Mouse (Mus musculus) kidney, embryonic 16.5 days (tissue): ENCODE data around the gene Gna11. TPM values are rescaled to one million over a fixed set of nuclear protein-coding genes. Genes with fewer than 3 reads are reported as not detected.

Experiments
- ATAC-seq: fragments of 200-750 bp; cut with Nextera tagmentation; 2 replicates; pipeline ENCODE4 v1.8.0; 2017; ENCODE audit warnings: moderate TSS enrichment; ENCODE audit not compliant: low FRiP score, low TSS enrichment
- H3K27ac ChIP-seq: fragments of 300-500 bp; sonication (generic); 2 replicates; pipeline ENCODE4 v1.5.1; 2014; ENCODE audit warnings: low read length
- H3K27me3 ChIP-seq: fragments of 300-500 bp; sonication (generic); 2 replicates; pipeline ENCODE4 v1.6.1; 2014; ENCODE audit warnings: low read length, control low read depth, mixed read lengths; ENCODE audit not compliant: insufficient read depth
- H3K36me3 ChIP-seq: fragments of 300-500 bp; sonication (generic); 2 replicates; pipeline ENCODE4 v1.6.1; 2014; ENCODE audit warnings: low read length, control low read depth, mixed read lengths; ENCODE audit not compliant: insufficient read depth
- H3K4me1 ChIP-seq: fragments of 300-500 bp; sonication (generic); 2 replicates; pipeline ENCODE4 v1.6.1; 2014; ENCODE audit warnings: low read length, control low read depth, mixed read lengths; ENCODE audit not compliant: insufficient read depth
- H3K4me2 ChIP-seq: fragments of 300-500 bp; sonication (generic); replicated peaks from 2 replicates; pipeline ENCODE4 v1.6.1; 2014; ENCODE audit warnings: low read depth, low read length
- H3K4me3 ChIP-seq: fragments of 300-500 bp; sonication (generic); 2 replicates; pipeline ENCODE4 v1.5.1; 2014; ENCODE audit warnings: mild to moderate bottlenecking, low read length
- H3K9ac ChIP-seq: fragments of 300-500 bp; sonication (generic); replicated peaks from 2 replicates; pipeline ENCODE4 v1.6.1; 2014; ENCODE audit warnings: low read length
- H3K9me3 ChIP-seq: fragments of 300-500 bp; sonication (generic); 2 replicates; pipeline ENCODE4 v1.6.1; 2016; ENCODE audit warnings: low read length, control low read depth
- WGBS: fragments of 180-500 bp; shearing (Covaris S2); extraction: QIAGEN DNeasy Blood & Tissue Kit; methylation state at CpG from one replicate; pipeline ENCODE4 v1.1.7; 2014; 5-methylcytosine and 5-hydroxymethylcytosine counted together
- polyA plus RNA-seq: library from polyadenylated mRNA; unstranded; fragments of >200 nt; fragmentation: Nextera tagmentation; extraction: Ambion mirVana; gene quantifications from 2 replicates; pipeline ENCODE4 v1.2.1, GENCODE M21; 2015

Gene Gna11
- polyA plus RNA-seq, 1 experiment from 2014 or later: 92.3 TPM

DNA sequence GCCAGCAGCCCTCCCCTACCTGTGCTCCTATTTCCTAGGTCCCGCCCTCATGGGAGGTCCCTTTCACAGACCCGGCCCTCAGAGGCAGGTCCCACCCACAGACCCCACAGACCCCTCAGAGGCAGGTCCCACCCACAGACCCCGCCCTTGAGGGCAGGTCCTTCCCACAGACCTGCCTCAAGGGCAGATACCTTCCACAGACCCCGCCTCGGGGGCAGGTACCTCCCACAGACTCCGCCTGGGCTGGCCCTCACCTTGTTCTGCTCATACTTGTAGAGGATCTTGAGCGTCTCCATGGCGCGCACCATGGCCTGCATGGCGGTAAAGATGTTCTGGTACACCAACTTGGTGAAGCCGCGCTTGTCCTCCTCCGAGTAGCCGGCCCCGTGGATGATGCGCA is 10.2 kb downstream of the Gna11 start:
- ATAC-seq: peak; percentile 58; the same call in 1 of the 2 replicates
- Histone ChIP-seq H3K27me3 (no peaks in the 10 kb centered on the region), H3K27ac (no peak overlapping the region), H3K4me3 (no peak overlapping the region), H3K4me2 (no peak overlapping the region), H3K4me1 (no peaks in the 10 kb centered on the region), H3K9me3 (no peaks in the 10 kb centered on the region), H3K36me3 (peaks cover 36% of the 10 kb centered on the region), H3K9ac (no peak overlapping the region)
- WGBS: 61% methylated on average over 16 of the region's 16 CpGs

DNA sequence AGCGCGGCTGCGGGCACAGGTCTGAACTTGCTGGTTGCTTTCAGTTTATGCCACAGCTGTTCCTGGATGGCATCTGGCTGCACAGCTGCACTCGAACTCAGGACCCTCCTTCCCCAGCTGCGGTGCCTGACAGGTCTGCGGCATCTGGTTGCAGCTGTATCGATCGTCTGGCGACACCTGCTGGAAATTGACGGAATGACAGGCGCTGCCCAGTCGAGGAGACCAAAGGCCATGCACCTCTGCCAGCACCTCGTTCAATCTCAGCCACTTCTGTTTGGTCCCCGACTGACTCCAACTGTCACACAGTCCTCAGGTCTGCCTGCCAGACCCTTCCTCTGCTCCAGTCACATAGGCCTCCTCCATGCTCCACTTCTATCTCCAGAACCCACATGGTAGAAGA is 18.2 kb downstream of the Gna11 start:
- 11% methylated on average over 14 of the region's 14 CpGs for whole genome bisulfite sequencing
- peak; percentile 73 for ATAC-seq

GRCm38 (mm10) chr10:81525017-81525694 is 19.8 kb downstream of the Gna11 start:
- H3K4me2 ChIP-seq: no peak overlapping the region
- no peak overlapping the region for H3K27ac ChIP-seq
- 58% methylated on average over 12 of the region's 13 CpGs for WGBS
- H3K9ac ChIP-seq: no peak overlapping the region
- H3K27me3 ChIP-seq: no peaks in the 10 kb centered on the region
- H3K4me3 ChIP-seq: no peak overlapping the region
- H3K9me3 ChIP-seq: no peaks in the 10 kb centered on the region
- H3K4me1 ChIP-seq: peaks cover 3% of the 10 kb centered on the region; the same call in 1 of the 2 replicates
- peaks cover 15% of the 10 kb centered on the region for H3K36me3 ChIP-seq
- no peak for ATAC-seq

More for the DNA sequence above, 18.2 kb downstream of the Gna11 start:
- peaks cover 3% of the 10 kb centered on the region; the same call in 1 of the 2 replicates for H3K4me1 ChIP-seq
- H3K36me3 ChIP-seq: peaks cover 31% of the 10 kb centered on the region
- no peak overlapping the region for H3K27ac ChIP-seq
- H3K9ac ChIP-seq: no peak overlapping the region
- H3K4me2 ChIP-seq: no peak overlapping the region
- H3K27me3 ChIP-seq: no peaks in the 10 kb centered on the region
- no peaks in the 10 kb centered on the region for H3K9me3 ChIP-seq
- H3K4me3 ChIP-seq: no peak overlapping the region

GRCm38 (mm10) chr10:81524051-81524605 is 20.9 kb downstream of the Gna11 start, which contains the start of gene Gna15:
Gna15 (minus strand) TSS chr10:81524225.
- 23% methylated on average over 9 of the region's 9 CpGs for WGBS
- Histone ChIP-seq H3K9me3 (no peaks in the 10 kb centered on the region), H3K4me3 (peak within 1 kb of the TSS; percentile 11; the same call in 1 of the 2 replicates), H3K27me3 (no peaks in the 10 kb centered on the region), H3K9ac (peak within 1 kb of the TSS; percentile 48; the same call in 1 of the 2 replicates), H3K27ac (no peak within 1 kb of the TSS), H3K4me1 (peaks cover 3% of the 10 kb centered on the region; the same call in 1 of the 2 replicates), H3K4me2 (no peak within 1 kb of the TSS; the same call in 1 of the 2 replicates), H3K36me3 (peaks cover 7% of the 10 kb centered on the region; the same call in 1 of the 2 replicates)
- no peak for ATAC-seq

DNA sequence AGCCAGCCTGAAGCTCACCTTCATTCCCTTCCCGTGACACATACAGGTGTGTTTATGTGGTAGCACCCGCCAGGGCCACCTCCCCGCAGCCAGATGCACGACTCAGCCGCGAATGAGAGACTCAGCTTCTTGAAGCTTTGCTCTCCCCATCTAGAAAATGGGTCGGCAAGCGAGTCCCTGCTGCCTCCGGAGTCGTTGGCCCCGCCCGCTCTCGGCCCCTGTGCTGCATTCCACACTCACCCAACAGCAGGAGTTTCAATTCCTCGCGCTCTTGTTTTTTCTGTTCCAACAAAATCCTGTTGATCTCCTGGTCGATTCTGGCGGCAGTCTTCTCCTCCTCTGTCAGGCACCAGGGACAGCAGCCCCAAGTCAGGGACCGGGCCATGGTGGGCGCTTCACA is 21.4 kb downstream of the Gna11 start:
- H3K9ac ChIP-seq: peak overlapping the region; percentile 48; the same call in 1 of the 2 replicates
- ATAC-seq: no peak
- no peaks in the 10 kb centered on the region for H3K9me3 ChIP-seq
- H3K4me1 ChIP-seq: peaks cover 3% of the 10 kb centered on the region; the same call in 1 of the 2 replicates
- H3K27me3 ChIP-seq: no peaks in the 10 kb centered on the region
- peaks cover 1% of the 10 kb centered on the region; the same call in 1 of the 2 replicates for H3K36me3 ChIP-seq
- no peak overlapping the region for H3K27ac ChIP-seq
- H3K4me2 ChIP-seq: no peak overlapping the region; the same call in 1 of the 2 replicates
- 24% methylated on average over 19 of the region's 19 CpGs for WGBS
- peak overlapping the region; percentile 11; the same call in 1 of the 2 replicates for H3K4me3 ChIP-seq

DNA sequence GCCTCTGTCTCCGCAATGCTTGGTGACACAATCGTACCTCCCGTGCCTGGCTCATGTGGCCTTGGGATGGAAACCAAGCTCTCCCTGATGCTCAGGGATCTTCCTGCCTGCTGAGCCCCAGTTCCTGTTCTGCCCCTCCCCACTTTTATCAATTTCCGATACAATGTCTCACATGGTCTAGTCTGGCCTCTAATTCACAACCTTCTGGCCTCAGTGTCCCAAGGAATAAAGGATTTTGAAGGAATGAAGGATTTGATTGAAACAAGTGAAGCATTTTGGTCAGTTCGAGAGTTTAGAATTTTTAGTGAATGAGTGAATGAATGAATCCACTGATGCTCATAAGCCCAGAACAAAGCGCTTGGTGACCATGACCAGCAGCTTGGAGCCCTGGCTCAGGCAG is 21.8 kb downstream of the Gna11 start:
- H3K4me1 ChIP-seq: peaks cover 3% of the 10 kb centered on the region; the same call in 1 of the 2 replicates
- no peak overlapping the region for H3K4me3 ChIP-seq
- no peak overlapping the region for H3K9ac ChIP-seq
- no peak overlapping the region for H3K27ac ChIP-seq
- no peaks in the 10 kb centered on the region for H3K27me3 ChIP-seq
- ATAC-seq: no peak
- no peaks in the 10 kb centered on the region for H3K36me3 ChIP-seq
- no peak overlapping the region for H3K4me2 ChIP-seq
- 74% methylated on average over 6 of the region's 6 CpGs for WGBS
- H3K9me3 ChIP-seq: no peaks in the 10 kb centered on the region

DNA sequence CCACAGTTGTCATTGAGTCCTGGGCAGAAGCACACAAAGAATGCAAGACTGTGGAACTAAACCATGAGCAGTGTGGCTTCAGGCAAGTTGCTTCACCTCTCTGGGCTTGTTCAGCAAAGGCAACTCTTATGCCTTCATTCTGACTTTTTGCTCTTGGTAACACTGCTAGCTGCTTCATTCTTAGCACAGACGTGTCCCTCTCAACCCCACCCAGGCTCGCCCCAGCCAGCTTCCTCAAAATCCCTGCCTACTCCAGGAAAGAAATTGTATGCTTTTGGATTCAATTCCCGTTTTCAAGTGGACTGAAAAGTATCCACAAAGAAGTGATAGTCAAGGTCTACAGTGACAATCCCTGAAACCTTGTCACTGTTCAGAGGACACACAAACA is 25.0 kb downstream of the Gna11 start:
- no peak overlapping the region for H3K4me3 ChIP-seq
- 75% methylated on average over 3 of the region's 3 CpGs for WGBS
- no peak overlapping the region for H3K9ac ChIP-seq
- no peaks in the 10 kb centered on the region for H3K9me3 ChIP-seq
- H3K36me3 ChIP-seq: no peaks in the 10 kb centered on the region
- no peak overlapping the region for H3K27ac ChIP-seq
- H3K4me2 ChIP-seq: no peak overlapping the region
- no peaks in the 10 kb centered on the region for H3K27me3 ChIP-seq
- no peak for ATAC-seq
- H3K4me1 ChIP-seq: peaks cover 1% of the 10 kb centered on the region; the same call in 1 of the 2 replicates

- H3K27me3 ChIP-seq: no peaks in the 10 kb centered on the region
- no peaks in the 10 kb centered on the region for H3K9me3 ChIP-seq
- H3K9ac ChIP-seq: no peak overlapping the region
- H3K27ac ChIP-seq: no peak overlapping the region
- no peaks in the 10 kb centered on the region for H3K36me3 ChIP-seq
- H3K4me2 ChIP-seq: no peak overlapping the region
- no peaks in the 10 kb centered on the region; the same call in 1 of the 2 replicates for H3K4me1 ChIP-seq
- H3K4me3 ChIP-seq: no peak overlapping the region
- 84% methylated on average over 6 of the region's 6 CpGs for WGBS
- ATAC-seq: no peak
These were observed 25.6 kb downstream of the Gna11 start for GRCm38 (mm10) chr10:81519227-81519977.

GRCm38 (mm10) chr10:81518546-81518945 is 26.4 kb downstream of the Gna11 start:
- peak; percentile 80 for ATAC-seq
- Histone ChIP-seq H3K27me3 (no peaks in the 10 kb centered on the region), H3K4me3 (no peak overlapping the region), H3K27ac (no peak overlapping the region), H3K36me3 (no peaks in the 10 kb centered on the region), H3K4me2 (no peak overlapping the region), H3K9me3 (peaks cover 4% of the 10 kb centered on the region; the same call in 1 of the 2 replicates), H3K9ac (no peak overlapping the region), H3K4me1 (no peaks in the 10 kb centered on the region; the same call in 1 of the 2 replicates)
- 11% methylated on average over 4 of the region's 4 CpGs for WGBS
